Mouse (Mus musculus) NIH3T3 (cell line): ENCODE measurements around the gene Foxf1.
A peak's percentile ranks its signal among the peaks of the same experiment; 100 is the strongest.

ENCODE experiments used
- DNase-seq: peaks from one replicate; pipeline ENCODE4 v3.0.0-alpha.2; 2012; ENCODE audit warnings: low read depth

Foxf1 gene

GRCm38 (mm10) chr8:121115136-121115535 lies 30.9 kb downstream of the Foxf1 start:
- peak; percentile 28 for DNase-seq

GRCm38 (mm10) chr8:121115948-121116347 lies 31.8 kb downstream of the Foxf1 start, which contains the start of gene Foxc2:
Foxc2 (plus strand) TSS chr8:121116171.
- peak; percentile 97 for DNase-seq

GRCm38 (mm10) chr8:121116591-121117185 lies 32.5 kb downstream of the Foxf1 start:
- peak; percentile 89 for DNase-seq

GRCm38 (mm10) chr8:121117186-121117651 lies 33.0 kb downstream of the Foxf1 start:
- DNase-seq, result peak; percentile 80

DNA sequence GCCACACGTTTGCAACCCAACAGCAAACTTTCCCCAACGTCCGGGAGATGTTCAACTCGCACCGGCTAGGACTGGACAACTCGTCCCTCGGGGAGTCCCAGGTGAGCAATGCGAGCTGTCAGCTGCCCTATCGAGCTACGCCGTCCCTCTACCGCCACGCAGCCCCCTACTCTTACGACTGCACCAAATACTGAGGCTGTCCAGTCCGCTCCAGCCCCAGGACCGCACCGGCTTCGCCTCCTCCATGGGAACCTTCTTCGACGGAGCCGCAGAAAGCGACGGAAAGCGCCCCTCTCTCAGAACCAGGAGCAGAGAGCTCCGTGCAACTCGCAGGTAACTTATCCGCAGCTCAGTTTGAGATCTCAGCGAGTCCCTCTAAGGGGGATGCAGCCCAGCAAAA lies 33.7 kb downstream of the Foxf1 start:
- peak; percentile 52 for DNase-seq

DNA sequence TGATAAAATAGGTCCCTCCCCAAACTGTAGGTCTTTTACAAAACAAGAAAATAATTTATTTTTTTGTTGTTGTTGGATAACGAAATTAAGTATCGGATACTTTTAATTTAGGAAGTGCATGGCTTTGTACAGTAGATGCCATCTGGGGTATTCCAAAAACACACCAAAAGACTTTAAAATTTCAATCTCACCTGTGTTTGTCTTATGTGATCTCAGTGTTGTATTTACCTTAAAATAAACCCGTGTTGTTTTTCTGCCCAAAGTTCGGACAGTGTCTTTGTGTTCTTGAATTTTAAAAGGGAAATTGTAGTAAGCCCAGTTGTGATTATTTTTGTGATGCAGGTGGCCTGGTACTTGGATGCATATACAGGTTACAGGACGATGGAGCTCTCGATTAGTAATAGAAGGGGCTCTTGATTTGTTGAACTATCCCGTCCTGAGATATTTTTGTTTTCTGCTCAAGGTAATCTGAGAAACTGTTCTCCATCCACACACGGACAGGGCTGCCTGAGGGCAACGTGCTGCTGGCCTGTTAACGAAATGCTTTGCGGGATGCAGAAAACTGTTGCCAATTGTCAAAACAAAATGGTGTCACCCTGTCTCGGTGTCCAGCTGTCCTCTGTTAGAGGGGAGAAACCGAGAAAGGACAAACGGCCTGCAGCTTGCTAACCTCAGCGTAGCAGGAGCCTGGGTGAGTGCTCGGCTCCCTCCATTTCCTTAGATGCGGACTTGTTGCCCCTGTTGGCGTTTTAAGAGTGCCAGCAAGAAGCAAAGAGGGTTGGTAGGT lies 34.6 kb downstream of the Foxf1 start:
- peak; percentile 49 for DNase-seq

- peak; percentile 65 for DNase-seq
Measured at GRCm38 (mm10) chr8:121119635-121120455, 35.7 kb downstream of the Foxf1 start.

DNA sequence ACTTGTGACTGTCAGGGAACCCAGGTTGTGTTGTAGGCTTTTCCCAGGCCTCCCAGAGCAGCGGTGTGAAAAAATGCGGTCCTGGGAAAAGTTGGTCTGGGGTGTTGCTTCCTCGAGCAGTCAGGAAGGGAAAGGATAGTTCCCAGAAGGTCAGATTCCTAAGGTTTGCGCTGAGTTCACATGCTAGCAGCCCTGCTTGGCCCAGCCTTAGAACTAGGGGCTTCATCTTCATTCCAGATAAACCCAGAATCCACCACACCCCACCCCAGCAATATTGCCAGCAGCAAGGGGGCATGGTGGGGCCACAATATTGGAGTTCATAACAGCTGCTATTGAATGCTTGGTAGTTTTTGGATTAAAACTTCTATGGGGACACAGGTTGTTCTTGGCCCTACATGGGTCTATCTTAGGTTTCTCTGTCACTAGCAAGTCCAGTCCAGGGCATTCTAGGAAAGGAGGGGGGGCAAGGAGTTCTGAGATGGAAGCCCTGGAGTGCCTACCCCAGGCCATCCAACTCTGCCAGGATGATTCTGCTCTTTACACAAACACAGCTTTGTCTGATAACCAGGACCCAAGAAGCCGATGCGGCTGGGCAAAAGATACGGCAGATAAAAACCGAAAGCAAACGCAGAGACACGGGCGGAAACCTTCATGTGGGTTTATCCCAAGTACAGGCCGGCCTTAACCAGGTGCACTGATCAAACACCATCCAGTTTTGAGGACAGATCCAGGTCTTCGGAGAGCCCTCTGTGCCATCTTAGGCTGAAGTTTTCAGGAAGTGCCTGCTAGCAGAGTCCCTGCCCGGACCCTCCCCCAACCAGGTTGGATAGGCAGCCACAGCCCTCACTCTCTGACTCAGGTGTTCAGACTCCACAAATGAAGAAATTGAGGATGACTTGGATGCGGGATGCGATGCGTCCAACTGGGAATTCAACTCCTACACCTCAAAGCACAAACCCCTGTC lies 36.6 kb downstream of the Foxf1 start:
- DNase-seq, result peak; percentile 28

DNA sequence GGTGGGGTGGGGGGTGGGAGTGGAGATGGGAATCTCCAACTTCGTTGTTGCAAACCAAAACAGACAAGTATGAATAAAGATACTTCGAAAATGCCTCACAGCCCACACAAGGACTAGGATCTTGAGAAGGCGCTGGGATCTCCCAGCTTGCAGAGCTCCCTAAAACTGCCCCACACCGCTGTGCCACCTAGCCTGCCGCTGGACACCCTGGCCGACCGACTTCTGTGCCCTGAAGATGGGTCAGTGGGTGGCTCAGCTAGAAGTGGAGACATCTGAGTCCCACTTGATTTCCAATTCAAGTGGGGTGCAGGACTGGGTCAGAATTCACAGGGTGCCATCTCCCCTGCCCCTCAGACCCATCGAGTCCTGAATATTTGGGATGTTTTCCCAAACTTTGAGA lies 37.5 kb downstream of the Foxf1 start:
- DNase-seq, result no peak

DNA sequence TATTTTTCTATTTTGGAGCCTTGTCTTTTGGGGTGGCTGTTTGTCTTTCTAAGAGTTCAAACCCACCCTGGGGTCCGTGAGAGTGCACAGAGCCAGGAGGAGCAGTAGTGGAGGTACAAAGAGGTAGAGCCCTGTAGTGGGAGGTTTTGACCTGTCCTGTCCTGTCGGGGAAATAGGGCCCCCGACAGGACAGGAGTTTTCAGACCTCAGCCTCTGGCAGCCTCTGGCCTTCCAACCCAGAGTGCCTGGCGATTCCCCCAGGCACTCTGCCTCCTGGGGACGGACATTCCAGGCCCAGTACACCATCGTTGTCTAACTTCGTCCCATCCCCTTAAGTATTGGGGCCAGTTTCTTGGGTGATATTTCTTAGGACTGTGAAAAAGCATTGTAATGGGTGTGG lies 38.2 kb downstream of the Foxf1 start:
- DNase-seq, result no peak

- DNase-seq, result no peak
Measured at GRCm38 (mm10) chr8:121123113-121123512, 38.9 kb downstream of the Foxf1 start.

- DNase-seq, result peak; percentile 74
Measured at GRCm38 (mm10) chr8:121124547-121125239, 40.5 kb downstream of the Foxf1 start.

- peak; percentile 99 for DNase-seq
Measured at GRCm38 (mm10) chr8:121125311-121125876, 41.2 kb downstream of the Foxf1 start.

GRCm38 (mm10) chr8:121126191-121126590 lies 42.0 kb downstream of the Foxf1 start:
- no peak for DNase-seq

DNA sequence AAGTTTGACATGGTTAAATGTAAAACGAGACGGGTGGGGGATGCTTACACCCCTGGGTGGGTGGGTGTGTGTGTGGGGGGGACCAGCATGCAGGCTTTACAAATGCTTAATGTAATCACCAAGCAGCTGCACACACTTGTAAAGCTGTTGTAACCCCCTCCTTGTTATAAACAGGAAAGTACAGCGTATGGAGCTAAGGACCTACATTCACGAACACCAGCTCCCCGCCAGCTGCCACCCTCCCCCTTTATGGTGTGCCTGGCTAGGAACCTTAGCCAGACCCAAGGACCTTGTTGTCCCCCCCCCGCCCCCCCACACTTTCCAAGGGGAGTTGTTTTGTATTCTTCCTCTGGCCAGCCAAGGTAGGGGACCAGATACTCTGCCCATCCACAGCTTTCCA lies 42.5 kb downstream of the Foxf1 start:
- no peak for DNase-seq

GRCm38 (mm10) chr8:121127291-121127701 lies 43.1 kb downstream of the Foxf1 start:
- no peak for DNase-seq

GRCm38 (mm10) chr8:121127756-121128375 lies 43.7 kb downstream of the Foxf1 start, which contains the start of gene Foxl1:
Foxl1 (plus strand) TSS chr8:121127940.
- DNase-seq, result no peak

DNA sequence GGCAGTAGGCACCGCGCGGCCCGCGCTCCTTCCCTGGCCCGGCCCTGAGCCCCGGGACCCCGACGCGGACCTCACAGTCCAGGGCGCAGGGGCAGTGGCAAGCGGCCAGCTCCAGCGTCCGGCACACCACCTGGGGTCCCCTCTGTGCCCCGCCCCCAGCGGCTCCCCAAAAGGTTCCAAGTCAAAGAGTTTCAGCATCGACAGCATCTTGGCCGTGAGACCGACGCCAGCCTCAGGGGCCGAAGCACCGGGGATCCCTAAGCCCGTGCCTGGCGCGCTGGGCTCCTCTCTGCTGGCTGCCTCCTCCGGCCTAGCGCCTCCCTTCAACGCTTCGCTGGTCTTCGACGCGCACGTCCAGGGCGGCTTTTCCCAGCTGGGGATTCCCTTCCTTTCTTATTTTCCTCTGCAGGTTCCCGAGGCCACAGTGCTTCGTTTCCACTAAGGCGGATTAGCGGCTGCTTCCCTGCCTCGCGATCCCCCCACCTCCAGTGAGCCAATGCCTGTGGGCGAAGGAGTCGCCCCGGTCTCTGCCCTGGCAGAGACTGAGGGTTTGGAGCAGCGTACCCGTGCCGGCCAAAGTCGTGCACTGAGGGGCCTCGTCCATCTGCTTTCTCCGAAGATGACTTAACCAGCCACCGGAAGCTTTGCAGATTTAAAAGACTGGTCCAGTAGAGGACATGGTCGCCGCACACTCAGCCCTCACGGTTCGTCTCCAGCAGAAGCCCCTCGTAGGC lies 44.5 kb downstream of the Foxf1 start:
- DNase-seq, result no peak

- DNase-seq, result no peak
Measured at GRCm38 (mm10) chr8:121129265-121129940, 45.2 kb downstream of the Foxf1 start.
